Mouse (Mus musculus) hindbrain, embryonic 11.5 days (tissue): ENCODE results near the gene Rpl14. TPM values are rescaled to one million over a fixed set of nuclear protein-coding genes. Genes with fewer than 3 reads are reported as not detected.
"Not testable (repeated sequence)": the region's sequence is repeated elsewhere in the genome, so short reads cannot be mapped to it uniquely, and the experiment has no call there.

ENCODE experiments used
- ATAC-seq: fragments of 200-750 bp; cut with Nextera tagmentation; 2 replicates; pipeline ENCODE4 v1.8.0; 2017; ENCODE audit warnings: mild to moderate bottlenecking, moderate TSS enrichment, moderate library complexity; ENCODE audit not compliant: low FRiP score
- DNase-seq: peaks from one replicate; pipeline ENCODE4 v3.0.0-alpha.2; 2015; ENCODE audit warnings: low spot score
- H3K27ac ChIP-seq: fragments of 300-500 bp; sonication (generic); 2 replicates; pipeline ENCODE4 v1.5.1; 2014; ENCODE audit warnings: mild to moderate bottlenecking, low read depth, low read length
- H3K27me3 ChIP-seq: fragments of 300-500 bp; sonication (generic); 2 replicates; pipeline ENCODE4 v1.6.1; 2014; ENCODE audit warnings: mild to moderate bottlenecking, low read length, moderate library complexity, mixed read lengths; ENCODE audit not compliant: control insufficient read depth, insufficient read depth
- H3K36me3 ChIP-seq: fragments of 300-500 bp; sonication (generic); 2 replicates; pipeline ENCODE4 v1.6.1; 2014; ENCODE audit warnings: mild to moderate bottlenecking, low read length, moderate library complexity, mixed read lengths; ENCODE audit not compliant: control insufficient read depth, insufficient read depth
- H3K4me1 ChIP-seq: fragments of 300-500 bp; sonication (generic); replicated peaks from 2 replicates; pipeline ENCODE4 v1.6.1; 2014; ENCODE audit warnings: low read length, mixed read lengths; ENCODE audit not compliant: control insufficient read depth, insufficient read depth
- H3K4me2 ChIP-seq: fragments of 300-500 bp; sonication (generic); replicated peaks from 2 replicates; pipeline ENCODE4 v1.6.1; 2014; ENCODE audit warnings: mild to moderate bottlenecking, low read depth, low read length
- H3K4me3 ChIP-seq: fragments of 300-500 bp; sonication (generic); 2 replicates; pipeline ENCODE4 v1.5.1; 2014; ENCODE audit warnings: low read depth, low read length
- H3K9ac ChIP-seq: fragments of 300-500 bp; sonication (generic); 2 replicates; pipeline ENCODE4 v1.6.1; 2014; ENCODE audit warnings: low read depth, low read length
- H3K9me3 ChIP-seq: fragments of 300-500 bp; sonication (generic); 2 replicates; pipeline ENCODE4 v1.6.1; 2016; ENCODE audit warnings: low read length; ENCODE audit not compliant: control insufficient read depth
- WGBS: fragments of 180-500 bp; shearing (Covaris S2); extraction: QIAGEN DNeasy Blood & Tissue Kit; methylation state at CpG from one replicate; pipeline ENCODE4 v1.1.7; 2014; 5-methylcytosine and 5-hydroxymethylcytosine counted together
- polyA plus RNA-seq: library from polyadenylated mRNA; unstranded; fragments of >200 nt; fragmentation: Nextera tagmentation; extraction: Ambion mirVana; gene quantifications from 2 replicates; pipeline ENCODE4 v1.2.1, GENCODE M21; 2014

Rpl14 gene
- polyA plus RNA-seq, result 822 and 883 TPM in 2 replicates

DNA sequence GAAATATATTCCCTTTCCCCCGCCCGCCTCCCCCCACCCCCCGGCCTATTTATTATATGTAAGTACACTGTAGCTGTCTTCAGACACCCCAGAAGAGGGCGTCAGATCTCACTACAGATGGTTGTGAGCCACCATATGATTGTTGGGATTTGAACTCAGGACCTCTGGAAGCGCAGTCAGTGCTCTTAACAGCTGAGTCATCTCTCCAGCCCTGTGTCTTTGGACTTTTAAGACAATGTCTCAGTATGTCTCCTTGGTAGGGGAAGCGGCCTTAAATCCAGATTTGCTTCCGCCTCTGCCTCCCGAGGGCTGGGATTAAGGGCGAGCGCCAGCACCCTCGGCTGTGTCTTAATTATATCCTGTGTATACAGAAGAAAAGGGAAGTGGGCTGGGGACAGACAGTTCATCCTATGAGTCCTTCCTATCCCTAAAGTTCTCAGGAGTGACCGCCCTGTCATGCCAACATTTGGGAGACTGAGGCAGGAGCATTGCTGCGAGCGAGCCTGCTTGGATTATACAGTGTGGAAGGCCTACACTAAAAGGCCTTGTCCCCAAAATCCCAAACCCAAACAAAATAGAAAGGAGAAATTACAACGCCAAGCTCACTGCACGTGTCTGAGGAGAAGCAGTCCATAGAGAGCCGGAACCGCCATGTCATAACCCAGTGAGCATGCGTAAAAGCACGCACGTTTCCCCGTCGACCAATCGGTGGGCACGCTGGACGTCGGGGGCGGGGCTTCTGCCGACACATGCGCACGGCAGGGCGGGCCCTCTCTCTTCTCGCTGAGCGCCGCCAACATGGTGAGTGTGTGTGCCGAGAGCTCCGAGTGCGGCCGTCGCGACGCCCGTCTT, at the start of gene Rpl14:
Gene Rpl14 (plus strand): TSS at position 704 of the 852 bp plus-strand sequence.
- H3K4me3 ChIP-seq, result peak within 1 kb of the TSS; percentile 86
- H3K36me3 ChIP-seq, result peaks cover 5% of the 10 kb centered on the region
- peak within 1 kb of the TSS; percentile 55 for H3K4me2 ChIP-seq
- WGBS, result 5% methylated on average over 43 of the region's 43 CpGs
- H3K27ac ChIP-seq, result peak within 1 kb of the TSS; percentile 62
- DNase-seq, result peak; percentile 98
- peak within 1 kb of the TSS; percentile 93 for H3K9ac ChIP-seq
- H3K4me1 ChIP-seq, result peaks cover 4% of the 10 kb centered on the region; the same call in 1 of the 2 replicates
- H3K27me3 ChIP-seq, result no peaks in the 10 kb centered on the region
- no peaks in the 10 kb centered on the region for H3K9me3 ChIP-seq
- ATAC-seq, result peak; percentile 95

DNA sequence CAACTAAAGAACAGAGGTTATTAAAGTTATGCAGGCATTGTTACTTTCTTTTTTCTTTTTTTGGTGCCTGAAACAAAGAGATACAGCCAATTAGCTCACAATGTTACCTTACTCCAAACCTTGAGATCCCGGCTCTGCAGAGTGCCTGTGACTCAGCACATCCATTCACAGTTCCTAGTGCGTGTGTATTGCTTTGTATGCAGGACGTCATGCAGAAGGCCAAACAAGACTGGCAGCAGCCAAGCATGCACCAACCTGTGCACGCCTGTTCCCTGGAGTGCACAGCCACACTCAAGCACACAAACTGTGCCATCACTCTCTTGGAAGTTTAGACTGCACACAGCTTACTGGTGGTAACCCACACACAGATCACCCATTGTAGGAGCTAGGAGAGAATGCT, 44.0 kb upstream of the Rpl14 start:
- Histone ChIP-seq H3K4me2 (no peak overlapping the region), H3K9ac (no peak overlapping the region), H3K4me1 (no peaks in the 10 kb centered on the region), H3K27ac (no peak overlapping the region), H3K4me3 (no peak overlapping the region), H3K36me3 (no peaks in the 10 kb centered on the region), H3K9me3 (no peaks in the 10 kb centered on the region), H3K27me3 (no peaks in the 10 kb centered on the region)
- no peak for ATAC-seq
- 71% methylated on average over 4 of the region's 4 CpGs for whole genome bisulfite sequencing
- DNase-seq, result no peak

DNA sequence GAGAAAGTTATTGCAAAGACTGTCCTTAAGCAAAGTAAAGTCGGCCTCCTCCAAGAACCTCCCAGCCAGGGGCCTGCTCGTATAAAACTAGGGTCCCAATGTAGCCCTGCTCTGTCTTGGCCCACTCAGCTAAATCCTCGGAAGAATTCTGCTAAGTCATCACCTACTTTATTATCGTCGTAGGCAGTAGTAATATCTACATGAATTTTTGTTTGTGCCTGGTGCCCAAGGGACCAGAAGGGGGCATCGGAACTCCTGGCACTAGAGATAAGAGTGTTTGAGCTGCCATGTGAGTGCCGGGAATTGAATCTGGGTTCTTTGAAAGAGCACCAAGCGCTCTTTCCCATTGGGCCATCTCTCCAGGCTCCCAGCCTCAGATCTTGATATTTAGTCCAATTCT, 43.3 kb upstream of the Rpl14 start:
- 86% methylated on average over 8 of the region's 8 CpGs for WGBS
- Histone ChIP-seq H3K4me2 (no peak overlapping the region), H3K4me3 (no peak overlapping the region), H3K27ac (no peak overlapping the region), H3K9me3 (no peaks in the 10 kb centered on the region), H3K4me1 (no peaks in the 10 kb centered on the region), H3K27me3 (no peaks in the 10 kb centered on the region), H3K36me3 (no peaks in the 10 kb centered on the region), H3K9ac (no peak overlapping the region)
- ATAC-seq (no peak), DNase-seq (no peak)

GRCm38 (mm10) chr9:120528815-120529510, 42.3 kb upstream of the Rpl14 start:
- Histone ChIP-seq H3K36me3 (no peaks in the 10 kb centered on the region), H3K9me3 (no peaks in the 10 kb centered on the region), H3K27ac (no peak overlapping the region), H3K4me2 (no peak overlapping the region), H3K27me3 (no peaks in the 10 kb centered on the region), H3K4me3 (no peak overlapping the region), H3K4me1 (no peaks in the 10 kb centered on the region), H3K9ac (no peak overlapping the region)
- 87% methylated on average over 17 of the region's 17 CpGs for WGBS
- no peak for ATAC-seq
- DNase-seq, result no peak

DNA sequence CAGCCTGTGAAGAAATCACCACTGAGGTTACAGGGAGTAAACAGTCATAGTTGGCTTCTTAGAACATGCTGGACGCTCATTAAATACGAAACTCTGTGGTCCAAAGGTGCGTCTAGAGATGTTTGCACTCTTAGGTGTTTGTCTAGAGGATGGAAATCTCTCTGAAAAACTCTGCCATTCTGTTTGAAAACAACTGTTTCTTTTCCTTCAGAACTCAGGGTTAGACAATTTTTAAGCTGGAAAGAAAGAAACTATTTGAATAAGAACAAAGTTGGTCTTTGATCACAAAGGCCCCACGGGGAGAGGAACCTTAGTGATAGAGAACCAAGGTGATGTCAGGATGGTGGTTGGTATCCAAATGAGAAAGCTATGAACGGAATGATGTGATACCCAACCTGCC, 40.8 kb upstream of the Rpl14 start:
- H3K36me3 ChIP-seq, result no peaks in the 10 kb centered on the region
- no peaks in the 10 kb centered on the region for H3K4me1 ChIP-seq
- H3K9ac ChIP-seq, result no peak overlapping the region
- 86% methylated on average over 5 of the region's 5 CpGs for WGBS
- no peak overlapping the region for H3K27ac ChIP-seq
- ATAC-seq, result no peak
- no peaks in the 10 kb centered on the region for H3K9me3 ChIP-seq
- H3K4me3 ChIP-seq, result no peak overlapping the region
- no peaks in the 10 kb centered on the region for H3K27me3 ChIP-seq
- DNase-seq, result no peak
- H3K4me2 ChIP-seq, result no peak overlapping the region

GRCm38 (mm10) chr9:120532062-120532461, 39.2 kb upstream of the Rpl14 start:
- Histone ChIP-seq H3K27me3 (no peaks in the 10 kb centered on the region), H3K9ac (no peak overlapping the region), H3K4me3 (no peak overlapping the region), H3K9me3 (no peaks in the 10 kb centered on the region), H3K4me2 (no peak overlapping the region), H3K36me3 (no peaks in the 10 kb centered on the region), H3K27ac (no peak overlapping the region), H3K4me1 (no peaks in the 10 kb centered on the region)
- no peak for ATAC-seq
- DNase-seq, result no peak
- 84% methylated on average over 6 of the region's 6 CpGs for WGBS

DNA sequence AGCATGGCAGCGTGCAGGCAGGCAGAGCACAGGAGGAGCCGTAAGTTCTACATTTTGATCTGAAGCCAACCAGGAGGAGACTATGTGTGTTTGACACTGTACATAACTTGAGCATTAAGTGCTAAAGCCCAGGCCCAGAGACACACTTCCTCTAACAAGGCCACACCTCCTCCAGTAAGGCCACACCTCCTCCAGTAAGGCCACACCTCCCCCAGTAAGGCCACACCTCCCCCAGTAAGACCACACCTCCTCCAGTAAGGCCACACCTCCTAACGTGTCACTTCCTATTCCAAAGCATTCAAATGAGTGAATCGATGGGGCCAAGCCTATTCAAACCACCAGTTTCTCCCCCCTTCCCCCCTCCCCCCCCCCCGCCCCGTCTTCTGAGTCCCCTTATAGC, 38.6 kb upstream of the Rpl14 start:
- Histone ChIP-seq H3K27ac (no peak overlapping the region), H3K4me1 (no peaks in the 10 kb centered on the region), H3K4me3 (no peak overlapping the region), H3K27me3 (no peaks in the 10 kb centered on the region), H3K4me2 (no peak overlapping the region), H3K9me3 (no peaks in the 10 kb centered on the region), H3K9ac (no peak overlapping the region), H3K36me3 (no peaks in the 10 kb centered on the region)
- DNase-seq (no peak), ATAC-seq (no peak)
- WGBS, result 84% methylated on average over 5 of the region's 6 CpGs

GRCm38 (mm10) chr9:120533446-120533950, 37.7 kb upstream of the Rpl14 start:
- not testable (repeated sequence) for H3K4me1 ChIP-seq, H3K27me3 ChIP-seq, ATAC-seq, H3K9ac ChIP-seq, H3K4me2 ChIP-seq, H3K36me3 ChIP-seq, H3K4me3 ChIP-seq, DNase-seq, H3K27ac ChIP-seq, H3K9me3 ChIP-seq
- 91% methylated on average over 8 of the region's 8 CpGs for WGBS
